Mouse (Mus musculus): Measurements from ENCODE around the gene Clybl.

Clybl gene

DNA sequence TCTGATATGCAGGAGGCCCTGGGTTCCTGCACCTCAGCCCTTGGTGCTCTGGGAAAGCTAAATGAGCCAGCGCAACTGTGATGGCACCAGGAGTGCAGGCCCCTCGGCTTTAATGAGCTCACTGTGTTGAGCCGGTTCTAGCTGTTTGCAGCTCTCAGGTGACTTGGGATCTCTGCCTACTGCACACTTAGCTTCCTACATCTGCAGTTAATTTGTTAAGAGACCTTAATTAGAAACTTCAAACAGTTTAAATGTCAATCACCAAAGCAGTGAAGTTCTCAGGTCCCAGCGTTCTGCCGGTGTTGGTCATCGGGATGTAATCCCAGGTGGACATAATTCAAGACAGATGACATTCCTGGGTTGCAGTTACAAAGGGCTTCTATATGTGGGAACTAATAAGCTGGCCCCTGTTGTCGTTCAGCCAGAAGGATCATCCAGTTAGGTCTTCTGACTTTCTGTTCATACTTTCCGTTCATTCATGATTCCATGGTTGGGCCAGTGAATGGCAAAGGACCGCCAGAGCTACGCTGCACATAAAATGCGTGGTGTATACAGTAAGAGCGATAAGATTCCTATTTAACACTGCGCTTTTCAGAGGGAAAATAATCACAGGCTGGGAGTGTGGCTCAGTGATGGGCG is 18.9 kb downstream of the Clybl start:
- DNase-seq = no peak

DNA sequence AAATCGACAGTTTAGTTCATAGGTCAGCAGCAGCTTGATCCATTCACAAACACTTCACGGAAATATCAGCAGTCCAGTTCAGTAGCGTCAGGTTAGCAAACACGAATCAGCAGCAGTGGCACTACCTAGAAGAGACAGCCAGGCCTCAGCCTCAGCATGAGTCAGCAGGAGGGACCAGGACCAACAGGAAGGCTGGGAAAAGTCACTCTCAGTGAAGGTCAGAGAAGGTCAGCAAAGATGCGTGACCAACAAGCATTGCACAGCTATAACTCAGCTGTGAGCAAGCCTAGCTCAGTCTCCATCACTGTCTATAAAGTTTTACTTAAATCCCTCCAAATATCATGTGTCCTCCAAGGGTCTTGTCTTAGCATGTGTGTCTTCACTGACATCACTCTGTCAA is 27.7 kb downstream of the Clybl start:
- no peak for DNase-seq

DNA sequence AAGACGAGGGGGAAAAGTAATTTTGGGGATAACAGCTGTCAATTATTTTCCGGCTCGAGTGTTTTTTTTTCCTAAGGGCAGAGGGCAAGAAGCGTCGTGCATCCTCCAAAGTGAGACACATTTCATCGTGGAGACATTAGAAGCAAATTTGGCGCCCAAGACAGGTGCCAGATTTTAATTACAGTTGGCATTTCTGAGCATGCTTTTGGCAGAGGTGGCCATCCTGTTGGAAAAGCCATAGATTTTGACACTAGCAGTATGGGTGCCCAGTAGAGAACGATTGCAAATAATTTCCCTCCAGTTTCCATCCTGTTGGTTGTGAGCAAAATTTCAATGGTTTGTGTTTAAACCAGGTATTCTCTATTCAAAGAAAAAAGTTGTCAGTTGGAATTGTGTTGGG is 32.1 kb downstream of the Clybl start:
- no peak for DNase-seq

DNA sequence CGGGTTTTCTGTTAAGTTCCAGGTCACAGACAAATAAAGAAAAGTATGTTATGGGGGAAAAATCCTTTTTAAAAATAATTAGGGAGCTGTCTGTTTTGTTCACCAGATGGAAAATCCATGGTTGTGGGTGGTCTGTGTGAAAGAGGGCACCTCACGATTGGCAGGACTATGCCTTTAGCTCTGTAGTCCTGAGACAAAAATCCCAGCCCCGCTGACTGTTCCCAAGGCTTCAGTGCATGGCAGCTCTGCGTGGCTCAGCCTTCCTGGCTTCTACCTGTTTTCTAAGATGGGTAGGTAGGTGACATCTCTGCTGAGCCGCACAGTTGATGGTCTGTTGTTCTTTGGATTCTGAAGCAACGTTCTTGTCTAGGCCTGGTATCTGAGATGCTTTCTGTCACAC is 32.6 kb downstream of the Clybl start:
- no peak for DNase-seq

DNA sequence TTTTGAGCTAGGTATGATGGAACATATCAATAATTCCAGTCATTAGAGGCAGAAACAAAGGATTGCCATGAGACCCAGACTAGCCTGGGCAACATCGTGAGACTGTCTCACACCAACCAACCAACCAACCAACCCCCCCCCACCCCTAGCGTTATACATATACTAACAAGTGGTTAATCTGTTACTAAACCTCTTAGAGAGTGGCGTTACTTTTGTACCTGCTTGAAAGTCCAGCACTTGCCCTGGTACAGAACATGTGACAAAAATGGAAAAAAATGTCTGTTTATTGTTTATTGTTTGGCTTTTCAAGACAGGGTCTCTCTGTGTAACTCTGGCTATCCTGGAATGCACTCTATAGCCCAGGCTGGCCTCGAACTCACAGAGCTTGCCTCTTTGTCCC is 35.7 kb downstream of the Clybl start:
- no peak for DNase-seq

DNA sequence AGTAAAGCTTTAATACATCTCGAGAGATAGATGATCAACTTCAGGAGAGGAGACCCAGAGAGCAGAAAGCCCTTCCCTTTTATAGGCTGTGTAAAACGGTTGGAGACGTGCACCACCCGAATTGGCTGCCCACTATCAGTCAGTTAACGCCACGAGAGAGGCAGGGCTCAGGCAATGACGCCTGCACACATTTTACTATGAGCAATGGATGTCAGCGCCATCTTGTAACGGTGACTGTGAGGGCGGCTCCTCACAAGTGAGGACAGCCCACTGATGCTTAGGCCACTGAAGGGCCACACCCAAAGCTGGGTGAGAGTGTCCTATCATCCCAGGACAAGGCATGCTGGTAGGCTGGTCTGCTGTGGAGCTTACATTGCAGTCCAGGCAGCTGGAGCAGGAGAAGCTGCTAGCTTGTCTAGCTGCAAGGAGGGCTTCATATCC is 41.5 kb downstream of the Clybl start:
- no peak for DNase-seq

DNA sequence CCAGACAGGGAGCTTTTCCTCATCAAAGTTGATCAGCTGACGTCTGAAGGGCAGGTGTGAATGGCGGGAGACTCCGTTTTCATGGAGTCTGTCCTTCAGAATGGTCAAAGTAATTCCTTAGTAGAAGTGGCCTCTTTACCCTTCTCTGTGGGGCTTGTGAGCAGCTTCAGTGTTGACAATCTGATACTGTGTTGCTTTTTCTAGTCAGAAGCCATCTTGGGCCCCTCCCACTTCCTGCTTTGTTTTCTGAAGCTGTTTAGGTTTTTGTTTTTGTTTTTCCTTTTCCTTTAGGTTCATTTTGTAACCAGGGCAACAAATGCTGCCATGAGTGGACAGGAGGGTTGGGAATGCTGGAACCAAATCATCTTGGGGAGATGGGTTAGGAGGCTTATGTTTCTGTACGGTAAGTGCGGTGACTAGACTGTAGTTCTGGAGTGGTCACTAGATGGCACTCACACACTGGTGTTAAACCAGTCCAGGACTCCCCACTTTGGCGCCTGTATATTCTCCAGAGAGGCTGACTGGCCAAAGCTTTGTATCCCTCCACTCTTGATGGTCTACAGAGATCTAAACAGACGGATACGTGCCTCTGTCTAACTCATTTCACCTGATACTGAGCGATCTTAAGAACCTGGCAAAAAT is 42.1 kb downstream of the Clybl start:
- peak; percentile 78 for DNase-seq

DNA sequence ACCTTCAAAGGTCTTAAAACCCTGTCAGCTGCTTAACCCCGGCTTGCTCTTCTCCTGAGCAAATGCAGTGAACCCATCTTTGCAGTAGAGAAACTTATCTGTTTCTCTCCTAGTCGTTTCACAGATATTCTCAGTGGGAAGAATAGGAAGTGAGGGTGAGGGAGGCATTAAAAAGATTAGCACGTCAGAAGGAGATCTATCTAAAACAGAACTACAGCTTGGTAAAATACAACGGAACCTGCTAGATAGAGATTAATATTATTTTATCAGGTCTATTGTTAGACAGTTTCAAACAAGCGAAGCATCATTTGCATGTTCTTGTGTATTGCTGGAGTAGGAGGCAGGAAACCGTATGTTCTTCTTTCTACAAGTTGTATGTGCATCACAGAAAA is 42.6 kb downstream of the Clybl start:
- DNase-seq = no peak

DNA sequence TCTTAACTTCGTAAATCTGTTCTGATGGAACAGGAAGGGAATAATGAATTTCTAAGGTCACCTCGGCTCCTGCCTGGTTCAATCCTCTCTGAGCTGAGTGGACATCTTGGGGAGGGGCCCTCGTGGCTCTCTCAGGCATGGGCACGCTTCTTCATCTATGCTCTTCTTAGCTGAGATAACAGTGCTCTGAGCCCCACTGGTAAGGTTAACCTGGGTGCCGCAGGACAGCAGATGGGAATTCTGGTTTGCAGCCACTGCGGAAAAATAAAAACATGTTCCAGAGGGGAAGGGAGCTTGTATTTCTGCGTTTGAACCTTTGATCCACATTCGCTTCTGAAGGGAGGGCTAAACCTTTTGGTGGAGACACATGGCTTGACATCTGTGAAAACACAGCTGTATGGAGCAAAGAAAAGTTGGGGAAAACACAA is 43.0 kb downstream of the Clybl start:
- DNase-seq = no peak

DNA sequence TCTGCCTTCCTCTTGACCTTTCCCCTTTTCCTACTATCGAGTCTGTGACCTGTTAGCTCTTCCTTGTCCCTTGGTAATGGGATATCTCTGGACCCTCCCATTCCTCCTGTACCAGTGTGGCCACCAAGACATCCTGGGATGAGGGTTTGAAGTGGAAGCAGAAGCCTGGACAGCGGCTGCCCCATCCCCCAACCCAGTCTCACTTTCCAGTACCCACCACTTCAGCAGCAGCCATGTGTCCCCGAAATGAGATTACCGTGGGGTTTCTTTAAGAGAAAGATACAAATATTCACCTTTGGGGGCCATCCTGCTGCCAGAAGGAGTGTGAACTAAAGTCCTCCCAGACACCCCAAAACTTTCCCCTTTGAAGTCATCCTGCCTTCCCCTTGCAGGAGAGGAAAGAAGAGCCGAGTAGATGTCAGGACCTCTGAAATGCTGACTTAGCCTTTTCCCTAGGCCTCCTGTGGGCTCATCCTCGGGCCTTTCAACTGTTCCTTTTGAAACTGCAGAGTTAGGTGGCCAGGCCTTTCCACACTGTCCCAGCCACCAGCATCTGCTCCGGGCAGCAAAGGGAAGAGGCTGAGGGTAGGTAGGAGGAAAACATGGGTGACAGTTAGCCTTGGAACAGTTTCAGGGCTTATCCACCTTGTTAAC is 44.1 kb downstream of the Clybl start:
- no peak for DNase-seq

DNA sequence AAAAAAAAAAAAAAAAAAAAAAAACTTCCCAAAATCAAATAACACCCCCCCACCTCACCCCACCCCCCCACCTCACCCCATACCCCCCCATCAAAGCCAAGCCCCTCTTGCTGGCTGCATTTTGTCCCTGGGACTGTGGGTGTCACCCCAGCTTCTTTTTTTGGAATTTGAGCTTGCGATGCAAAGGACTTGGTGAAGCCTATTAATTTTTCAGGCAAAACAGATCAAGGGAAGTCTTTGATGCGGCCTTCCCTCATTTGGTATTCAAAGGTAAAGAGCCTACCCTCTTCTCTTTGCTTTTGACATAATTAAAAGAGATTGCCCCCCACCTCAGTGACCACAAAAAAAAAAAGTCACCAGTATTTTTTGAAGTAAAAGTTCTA is 44.6 kb downstream of the Clybl start:
- no peak for DNase-seq

DNA sequence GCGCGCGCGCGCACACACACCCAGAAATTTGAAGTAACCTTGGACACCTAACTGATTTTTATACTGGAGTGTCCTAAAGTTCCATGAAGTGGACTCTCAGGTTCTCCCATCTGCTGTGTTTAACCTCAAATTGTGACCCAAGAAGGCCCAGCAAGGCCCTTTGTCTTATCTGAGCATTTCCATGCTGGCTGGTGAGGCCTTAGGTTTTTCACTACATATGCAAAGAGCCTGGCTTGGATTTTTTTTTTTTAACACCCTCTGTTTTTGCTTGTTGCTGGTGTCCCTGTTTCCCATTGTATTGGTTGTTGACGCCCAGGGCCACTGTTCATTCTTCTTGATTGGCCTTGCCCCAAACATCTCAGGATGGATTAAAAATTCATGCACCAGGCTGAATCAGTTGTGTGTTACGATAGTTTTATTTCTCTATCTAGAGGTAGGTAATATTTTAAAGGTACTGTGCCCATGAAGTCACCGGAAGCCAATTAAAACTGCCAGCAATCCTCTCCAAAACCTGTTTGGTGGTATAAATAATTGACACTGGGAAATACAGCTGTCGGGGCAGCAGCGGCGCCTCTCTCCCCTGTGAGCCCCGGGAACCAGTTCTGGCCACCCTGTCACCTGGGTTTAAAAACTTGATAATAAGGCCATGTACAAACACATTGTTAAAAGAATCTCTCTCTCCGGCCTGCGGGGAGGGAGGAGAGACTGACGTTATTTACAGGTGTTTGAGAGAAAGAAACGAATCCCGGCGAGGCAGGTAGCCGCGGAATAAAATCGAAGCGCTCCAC is 45.4 kb downstream of the Clybl start:
- DNase-seq = no peak

DNA sequence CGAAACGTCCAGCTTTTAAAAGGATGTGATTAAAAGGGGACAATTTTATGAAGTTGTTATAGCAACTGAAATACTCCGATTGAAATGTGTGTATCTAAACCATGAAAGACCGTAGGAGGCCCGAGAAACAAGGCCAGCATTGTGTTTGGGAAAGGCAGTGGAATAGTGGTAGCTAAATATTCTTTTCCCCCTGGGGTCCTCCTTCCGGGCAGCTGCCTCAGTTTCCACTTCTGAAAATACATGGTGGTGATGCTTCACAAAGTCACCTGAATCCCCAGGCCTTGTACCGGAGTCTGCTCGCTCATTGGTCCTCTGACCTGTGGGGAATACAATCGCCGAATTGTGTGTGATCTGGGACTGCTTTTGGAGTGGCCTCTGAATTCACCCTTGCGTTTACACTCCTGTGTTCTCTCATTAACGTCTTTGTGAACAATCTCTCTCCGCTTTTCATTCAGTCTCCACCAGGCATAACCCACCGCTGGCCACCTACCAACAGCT is 46.0 kb downstream of the Clybl start:
- no peak for DNase-seq

DNA sequence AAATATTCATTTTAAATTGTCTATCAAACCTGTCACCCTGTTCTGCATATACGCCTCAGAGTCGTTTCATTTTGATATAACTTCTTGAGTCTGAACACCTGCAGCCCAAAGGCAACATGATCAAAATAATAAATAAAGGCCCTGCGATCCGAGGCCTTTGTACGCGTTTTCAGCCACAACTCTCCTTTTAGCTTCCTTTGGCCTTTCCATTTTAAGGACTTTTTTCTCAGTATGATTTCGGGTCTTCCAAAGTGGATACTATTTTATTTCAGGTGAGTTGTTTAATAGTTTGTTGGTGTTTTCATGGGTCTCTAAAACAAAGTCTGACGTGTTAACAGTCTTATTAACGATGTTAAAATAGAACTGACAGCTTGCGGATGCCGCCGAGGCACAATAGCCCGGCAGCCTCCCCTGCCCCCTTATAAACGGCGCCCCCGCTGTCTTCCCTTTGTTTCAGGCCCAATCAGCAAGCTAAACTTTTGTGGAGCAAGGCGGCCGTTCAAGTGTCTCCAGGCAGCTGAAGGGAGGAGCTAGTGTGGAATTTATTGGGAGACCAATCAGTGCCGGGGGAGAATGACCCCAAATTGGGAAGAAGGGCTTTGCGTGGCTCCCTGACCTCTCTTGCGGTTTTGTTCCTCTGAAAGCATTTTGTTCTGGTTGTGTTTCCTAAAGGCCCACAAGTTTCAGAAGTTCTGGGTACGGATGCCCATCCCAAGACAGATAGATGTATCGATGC is 47.5 kb downstream of the Clybl start:
- no peak for DNase-seq

DNA sequence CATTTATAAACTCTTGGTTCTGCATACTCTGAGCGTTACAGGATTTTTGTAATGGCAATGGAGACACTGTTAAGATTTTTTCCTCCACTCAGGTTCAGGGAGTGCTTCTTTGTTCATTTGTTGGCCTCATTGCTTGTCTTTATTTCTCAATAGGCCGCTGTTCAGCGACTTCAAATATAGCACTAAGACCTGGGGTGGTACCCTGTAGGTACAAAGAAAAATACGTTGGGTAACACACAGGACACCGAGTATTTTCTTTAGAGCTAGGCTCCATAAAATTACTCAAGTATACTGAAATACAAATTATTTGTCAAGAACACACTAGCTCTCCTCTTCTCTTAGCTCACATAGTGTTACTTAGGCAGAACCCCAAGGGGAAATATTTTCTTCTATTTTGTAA is 48.5 kb downstream of the Clybl start:
- DNase-seq = no peak

DNA sequence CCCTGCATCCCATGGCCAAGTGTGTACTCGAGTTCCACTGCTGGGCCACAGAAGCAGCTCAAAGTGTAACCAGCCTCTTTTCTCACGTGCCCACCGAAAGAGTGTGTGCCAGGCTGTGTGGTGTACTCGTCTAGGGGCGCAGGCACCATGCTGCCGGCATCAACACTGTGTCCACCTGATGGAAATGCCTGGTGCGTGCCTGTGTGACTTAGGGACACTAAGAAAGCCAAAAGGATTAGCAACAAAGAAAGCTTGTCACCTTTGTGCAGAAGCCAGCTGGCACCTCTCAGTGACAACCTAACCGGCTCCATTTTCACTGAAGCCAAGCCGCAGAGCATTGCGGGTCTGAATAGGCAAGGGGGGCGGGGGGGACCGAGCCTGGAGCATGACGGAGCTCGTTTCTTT is 49.1 kb downstream of the Clybl start:
- DNase-seq = no peak

DNA sequence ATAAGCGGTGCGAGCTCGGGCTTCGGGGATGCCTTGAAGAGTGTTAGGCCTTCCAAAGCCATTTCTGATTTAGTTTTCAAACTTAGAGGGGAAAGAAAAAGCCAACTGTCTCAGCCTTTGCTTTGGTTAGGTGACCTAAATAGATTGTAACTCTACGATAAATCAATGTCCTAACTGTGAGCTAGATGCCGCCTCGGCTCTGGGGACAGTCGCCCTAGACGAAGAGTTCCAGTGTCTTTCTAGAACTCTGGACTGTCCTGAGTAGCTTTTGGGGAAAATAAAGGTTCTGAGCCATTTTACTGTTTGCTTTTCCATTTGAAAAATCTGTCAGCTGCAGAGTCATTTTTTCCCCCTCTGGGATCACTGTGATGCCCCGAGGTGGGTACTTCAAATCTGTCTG is 49.6 kb downstream of the Clybl start:
- no peak for DNase-seq

DNA sequence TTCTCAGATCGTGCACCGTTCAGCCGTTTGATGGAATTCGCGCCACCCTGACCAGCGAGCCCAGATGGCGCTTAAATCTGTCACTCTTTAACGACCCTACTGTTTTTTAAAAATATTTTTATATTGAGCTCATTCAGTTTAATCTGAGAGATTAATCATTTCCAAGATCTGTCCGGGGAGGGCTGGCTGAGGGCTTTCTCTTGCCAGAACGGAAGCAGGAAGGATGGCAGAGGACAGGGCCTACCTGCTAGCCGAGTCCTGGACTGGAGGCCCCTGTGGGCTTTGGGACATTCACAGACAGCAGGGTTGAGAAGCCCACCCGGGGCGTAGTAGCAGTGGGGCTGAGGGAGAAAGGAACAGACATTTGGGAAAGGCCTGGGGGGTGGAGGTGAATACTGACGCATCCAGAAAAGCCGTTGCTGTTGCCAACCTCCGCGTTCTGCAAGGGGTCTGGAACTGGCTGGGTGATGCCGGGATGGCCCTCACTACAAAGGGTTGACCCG is 51.8 kb downstream of the Clybl start:
- no peak for DNase-seq

DNA sequence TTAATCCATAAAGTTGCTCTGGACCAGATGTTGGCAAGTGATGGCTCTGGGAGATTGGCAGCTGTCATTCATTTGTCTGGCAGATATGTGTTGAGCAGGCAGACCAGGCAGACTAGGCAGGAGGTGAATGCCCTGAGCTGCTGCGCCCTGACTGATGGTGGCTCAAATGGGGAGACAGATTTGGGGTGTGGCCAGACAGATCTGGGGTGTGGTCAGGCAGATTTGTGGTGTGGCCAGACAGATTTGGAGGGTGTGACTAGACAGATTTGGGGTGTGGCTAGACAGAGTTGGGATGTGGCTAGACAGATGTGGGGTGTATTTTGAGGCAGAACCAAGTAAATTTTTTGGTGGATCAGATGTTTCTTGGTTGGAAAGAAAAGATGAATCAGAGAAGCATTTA is 62.4 kb downstream of the Clybl start:
- DNase-seq = no peak

DNA sequence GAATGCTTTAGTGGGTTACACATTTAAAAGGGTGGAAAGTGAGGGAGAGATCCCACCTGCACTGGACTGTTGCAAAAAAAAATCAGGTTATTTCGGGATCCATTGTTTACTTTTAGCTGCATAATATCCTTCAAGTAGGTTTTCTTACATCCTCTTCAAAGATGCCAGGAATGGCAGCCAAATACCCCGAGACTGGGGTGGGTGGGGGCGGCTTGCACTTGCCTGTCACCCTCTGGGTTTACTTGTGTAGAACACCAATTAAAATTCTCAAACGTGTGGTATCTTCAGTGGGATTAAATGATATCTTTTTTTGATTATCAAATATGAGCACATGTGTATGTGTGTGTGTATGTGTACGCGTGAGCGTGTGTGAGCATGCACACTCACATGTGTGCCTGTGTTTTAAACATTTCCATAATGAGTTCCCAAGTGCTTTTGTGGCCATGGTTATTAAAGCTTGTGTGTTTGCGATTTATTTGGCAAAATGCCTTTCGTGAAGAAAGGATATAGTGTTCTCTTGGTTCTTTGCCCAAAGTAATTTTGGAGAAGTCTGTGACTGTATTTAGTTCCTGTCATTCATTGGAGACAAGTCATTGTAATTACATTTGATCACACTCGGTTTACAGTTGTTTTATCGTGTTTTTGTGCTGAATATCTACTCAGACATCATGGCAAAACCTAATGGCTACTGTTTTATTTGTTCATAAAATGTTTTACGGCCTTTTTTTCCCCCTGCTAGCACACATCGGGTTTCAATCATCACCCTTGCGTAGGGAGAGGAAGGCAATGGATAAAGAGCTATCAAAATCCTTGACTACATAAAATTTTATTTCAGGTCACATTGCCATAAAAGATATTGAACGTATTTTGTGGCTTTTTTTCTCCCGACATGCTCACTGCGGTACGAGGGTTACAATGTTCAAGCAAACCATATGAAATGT is 65.7 kb downstream of the Clybl start:
- DNase-seq = no peak

DNA sequence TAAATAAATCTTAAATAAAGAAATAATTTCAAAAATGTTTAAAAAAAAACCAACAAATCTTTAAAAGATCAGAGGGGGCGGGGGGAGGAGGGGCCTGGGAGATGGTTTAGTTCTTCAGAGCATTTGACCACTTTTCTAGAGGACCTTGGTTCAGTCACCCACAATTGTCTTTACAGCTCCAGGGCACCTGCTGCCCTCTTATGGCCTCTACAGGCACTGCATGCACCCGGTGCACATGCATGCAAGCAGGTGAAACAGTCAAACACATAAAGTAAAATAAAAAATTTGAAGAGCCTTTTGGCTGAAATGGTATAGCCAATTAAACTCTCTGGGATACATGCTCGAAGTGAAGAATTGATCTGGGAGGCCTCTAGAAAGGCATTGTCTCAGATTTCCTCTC is 67.6 kb downstream of the Clybl start:
- DNase-seq = no peak
